Mouse (Mus musculus) central nervous system, embryonic 11.5 days (tissue): Measurements from ENCODE around the gene Phf23. TPM values are rescaled to one million over a fixed set of nuclear protein-coding genes. Genes with fewer than 3 reads are reported as not detected.

Experiments
- polyA plus RNA-seq: library from polyadenylated mRNA; depleted of rRNA; stranded (reverse); fragments of >200 nt; gene quantifications from 2 replicates; pipeline ENCODE4 v1.2.3, GENCODE M21; 2012; rRNA removed

The Phf23 gene
- polyA plus RNA-seq = 66.5 and 98.1 TPM in 2 replicates

GRCm38 (mm10) chr11:69995391-69995960 is at the start of gene Phf23:
TSS of gene Phf23 (plus strand) at chr11:69995777.

DNA sequence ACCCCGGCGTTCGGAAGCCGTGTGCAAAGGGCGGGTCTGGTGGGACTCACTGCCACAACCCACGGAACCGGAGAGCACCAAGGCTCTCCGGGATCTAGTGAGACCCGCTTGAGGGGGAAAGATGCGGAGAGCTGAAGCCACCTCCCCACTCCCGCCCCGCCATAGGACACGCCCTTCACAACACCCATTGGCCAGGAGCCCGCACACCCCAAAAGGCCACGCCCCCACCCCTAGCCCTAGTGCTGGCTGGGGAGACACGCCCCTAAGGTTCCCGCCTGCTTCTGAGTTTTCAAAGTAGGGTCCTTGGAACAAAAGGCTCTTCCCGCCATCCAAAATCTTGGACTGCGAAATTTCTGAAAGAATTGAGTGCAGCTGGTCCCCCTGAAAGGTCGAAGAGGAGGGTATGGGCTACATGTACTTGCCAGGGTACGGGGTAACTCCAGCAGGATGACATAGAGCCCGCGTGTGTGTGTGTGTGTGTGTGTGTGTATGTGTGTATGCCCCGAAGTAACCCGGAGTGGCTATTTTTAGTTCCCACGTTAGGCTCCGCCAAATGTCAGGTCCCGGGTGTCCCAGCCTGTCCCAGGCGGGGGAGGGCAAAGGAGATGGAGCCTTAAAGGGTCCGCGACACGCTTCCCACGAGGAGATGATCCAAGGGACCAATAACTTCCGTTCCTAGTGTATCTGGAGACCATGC is 47.4 kb upstream of the Phf23 start, which contains the start of gene Slc2a4:
Slc2a4 (minus strand) TSS at position 123 of the 697 bp plus-strand sequence.

GRCm38 (mm10) chr11:69964650-69965270 is 30.8 kb upstream of the Phf23 start, which contains the start of gene Cldn7:
TSS of gene Cldn7 (plus strand) at chr11:69964779.

DNA sequence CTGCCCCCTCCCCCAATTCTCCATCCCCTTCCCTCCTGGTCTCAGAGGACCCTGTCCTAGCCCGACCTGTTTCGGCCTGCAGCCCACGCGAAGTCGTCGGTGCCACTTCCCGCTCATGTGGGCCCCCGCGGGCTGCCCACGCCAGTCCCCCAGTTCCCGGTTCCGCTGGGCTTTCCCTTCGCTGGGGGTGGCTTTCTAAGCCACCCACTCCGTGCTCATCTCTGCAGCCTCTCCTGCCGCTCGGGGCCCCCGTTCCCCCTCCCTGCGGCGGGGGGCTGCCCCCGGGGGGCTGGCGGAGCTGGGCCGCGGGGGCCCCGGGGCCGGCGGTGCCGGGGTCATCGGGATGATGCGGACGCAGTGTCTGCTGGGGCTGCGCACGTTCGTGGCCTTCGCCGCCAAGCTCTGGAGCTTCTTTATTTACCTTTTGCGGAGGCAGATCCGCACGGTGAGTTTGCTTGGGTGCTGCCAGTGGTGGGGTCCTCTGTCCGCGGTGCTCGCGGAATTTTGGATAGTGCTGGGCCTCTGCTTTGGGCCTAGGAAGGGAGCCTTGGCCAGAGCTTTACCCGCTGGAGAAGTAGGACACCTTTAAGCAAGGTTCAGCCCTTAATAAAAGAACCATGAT is 14.3 kb upstream of the Phf23 start, which contains the start of gene Ctdnep1:
Ctdnep1 (plus strand) TSS at position 16 of the 622 bp plus-strand sequence.

DNA sequence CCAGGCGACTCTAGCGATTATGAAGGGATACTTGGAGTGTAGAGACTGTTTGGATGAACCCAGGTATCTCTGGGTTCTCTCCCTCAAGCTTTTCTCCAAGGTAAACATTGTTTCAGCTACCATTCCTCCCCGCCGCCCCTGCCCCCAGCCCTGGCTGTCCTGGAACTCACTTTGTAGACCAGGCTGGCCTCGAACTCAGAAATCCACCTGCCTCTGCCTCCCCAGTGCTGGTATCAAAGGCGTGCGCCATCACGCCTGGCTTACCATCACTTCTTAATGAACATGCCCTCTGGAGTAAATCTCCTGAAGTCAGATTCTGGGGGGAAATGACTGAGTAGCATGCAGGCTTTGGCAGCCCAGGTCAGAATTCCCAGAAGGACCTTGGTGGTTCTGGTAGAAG is 13.4 kb upstream of the Phf23 start, which contains the start of gene Elp5:
Elp5 (minus strand) TSS at position 293 of the 400 bp plus-strand sequence.

GRCm38 (mm10) chr11:69990850-69991691 is 4.5 kb upstream of the Phf23 start, which contains the start of gene Gabarap:
TSS of gene Gabarap (plus strand) at chr11:69991143.

DNA sequence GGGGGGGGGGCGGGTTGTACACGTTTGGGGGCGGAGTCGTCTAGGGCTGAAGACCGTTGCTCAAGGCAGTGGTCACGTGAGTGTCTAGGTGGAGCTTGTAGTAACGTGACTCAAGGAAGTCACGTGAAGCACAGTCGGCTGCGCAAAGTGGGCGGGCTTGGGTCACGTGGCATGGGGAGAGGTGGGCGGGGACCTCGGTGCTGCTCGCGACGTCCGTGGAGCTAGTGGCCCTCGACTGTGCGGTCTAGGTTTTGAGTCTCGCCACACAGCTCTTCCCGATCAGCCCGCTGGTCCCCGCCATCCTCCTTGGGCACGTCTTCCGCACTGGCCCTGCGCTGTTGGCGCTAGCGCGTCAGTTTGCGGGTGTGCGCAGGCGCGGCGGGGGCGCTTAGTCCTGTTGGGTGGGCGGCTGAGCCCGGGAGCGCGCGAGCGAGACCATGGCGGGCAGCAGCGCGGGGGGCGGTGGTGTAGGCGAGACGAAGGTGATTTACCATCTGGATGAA is 4.9 kb downstream of the Phf23 start, which contains the start of gene Dvl2:
Dvl2 (plus strand) TSS at position 200 of the 503 bp plus-strand sequence.

GRCm38 (mm10) chr11:70014880-70015558 is 19.4 kb downstream of the Phf23 start, which contains the start of gene Acadvl:
TSS of gene Acadvl (minus strand) at chr11:70015411.

DNA sequence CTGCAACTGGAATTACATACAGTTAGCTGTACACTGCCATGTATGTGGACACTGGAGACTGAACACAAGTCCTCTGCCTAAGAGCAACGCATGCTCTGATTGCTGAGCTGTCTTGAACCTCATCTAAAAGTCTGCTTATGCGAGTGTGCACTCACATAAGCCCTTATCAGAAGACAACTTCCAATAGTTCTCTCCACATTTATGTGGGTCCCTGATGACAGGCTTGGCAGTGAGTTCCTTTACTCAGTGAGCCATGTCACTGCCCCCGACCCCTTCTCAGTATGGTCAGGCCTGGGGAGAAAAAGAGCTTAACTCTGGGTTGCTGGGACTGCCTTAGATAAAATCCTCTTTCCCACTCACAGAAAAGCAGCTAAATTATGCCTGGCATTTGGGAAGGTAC is 21.1 kb downstream of the Phf23 start, which contains the start of gene Dlg4:
Dlg4 (plus strand) TSS at position 274 of the 400 bp plus-strand sequence.

Other genes with a start within 250 kb of the Phf23 start
- gene Polr2a, start 237.1 kb upstream of the Phf23 start, polyA plus RNA-seq = 48.6 and 79.6 TPM in 2 replicates
- gene Slc35g3, start 233.8 kb upstream of the Phf23 start, polyA plus RNA-seq = 0.16 and 0.30 TPM in 2 replicates
- 4.7 and 5.0 TPM in 2 replicates for gene Zbtb4, start 229.9 kb upstream of the Phf23 start, polyA plus RNA-seq
- 1.7 and 15.7 TPM in 2 replicates for gene Chrnb1, start 199.8 kb upstream of the Phf23 start, polyA plus RNA-seq
- gene Fgf11, start 193.9 kb upstream of the Phf23 start, polyA plus RNA-seq = 4.7 and 7.5 TPM in 2 replicates
- gene Tmem102, start 190.2 kb upstream of the Phf23 start, polyA plus RNA-seq = 0.19 and 0.27 TPM in 2 replicates
- gene Gm39566, start 180.5 kb upstream of the Phf23 start, polyA plus RNA-seq = not detected in 2 replicates
- not detected in 2 replicates for gene Spem2, start 177.3 kb upstream of the Phf23 start, polyA plus RNA-seq
- gene Spem1, start 173.6 kb upstream of the Phf23 start, polyA plus RNA-seq = 0.80 and 0.86 TPM in 2 replicates
- 70.3 and 84.9 TPM in 2 replicates for gene Nlgn2, start 158.0 kb upstream of the Phf23 start, polyA plus RNA-seq
- gene Tmem256, start 157.3 kb upstream of the Phf23 start, polyA plus RNA-seq = 137 and 187 TPM in 2 replicates
- gene Plscr3, start 149.4 kb upstream of the Phf23 start, polyA plus RNA-seq = 60.2 and 99.9 TPM in 2 replicates
- gene Tnk1, start 137.0 kb upstream of the Phf23 start, polyA plus RNA-seq = 0.25 and 0.65 TPM in 2 replicates
- not detected in 2 replicates for gene Tmem95, start 117.8 kb upstream of the Phf23 start, polyA plus RNA-seq
- 2.3 and 2.9 TPM in 2 replicates for gene Kctd11, start 114.4 kb upstream of the Phf23 start, polyA plus RNA-seq
- gene Acap1, start 100.2 kb upstream of the Phf23 start, polyA plus RNA-seq = 2.0 and 2.4 TPM in 2 replicates
- 10.4 and 14.1 TPM in 2 replicates for gene 2810408A11Rik, start 94.8 kb upstream of the Phf23 start, polyA plus RNA-seq
- gene Neurl4, start 94.7 kb upstream of the Phf23 start, polyA plus RNA-seq = 86.7 and 121 TPM in 2 replicates
- 71.0 and 88.1 TPM in 2 replicates for gene Gps2, start 81.9 kb upstream of the Phf23 start, polyA plus RNA-seq
- 1,164 and 1,181 TPM in 2 replicates for gene Eif5a, start 73.8 kb upstream of the Phf23 start, polyA plus RNA-seq
- 23.1 and 36.5 TPM in 2 replicates for gene Ybx2, start 60.0 kb upstream of the Phf23 start, polyA plus RNA-seq
- gene Slc2a4, start 47.6 kb upstream of the Phf23 start, polyA plus RNA-seq = 10.3 and 24.4 TPM in 2 replicates
- gene Cldn7, start 31.0 kb upstream of the Phf23 start, polyA plus RNA-seq = 2.3 and 5.7 TPM in 2 replicates
- gene Ctdnep1, start 14.6 kb upstream of the Phf23 start, polyA plus RNA-seq = 88.4 and 139 TPM in 2 replicates
- 112 and 147 TPM in 2 replicates for gene Elp5, start 13.3 kb upstream of the Phf23 start, polyA plus RNA-seq
- 303 and 380 TPM in 2 replicates for gene Gabarap, start 4.6 kb upstream of the Phf23 start, polyA plus RNA-seq
- gene Dvl2, start 4.8 kb downstream of the Phf23 start, polyA plus RNA-seq = 32.7 and 40.0 TPM in 2 replicates
- 32.6 and 38.6 TPM in 2 replicates for gene Acadvl, start 19.6 kb downstream of the Phf23 start, polyA plus RNA-seq
- gene Dlg4, start 21.2 kb downstream of the Phf23 start, polyA plus RNA-seq = 71.2 and 101 TPM in 2 replicates
- gene Asgr1, start 58.3 kb downstream of the Phf23 start, polyA plus RNA-seq = 1.4 TPM in 2 replicates
- 0.49 and 0.56 TPM in 2 replicates for gene Asgr2, start 96.9 kb downstream of the Phf23 start, polyA plus RNA-seq
- gene Mgl2, start 134.6 kb downstream of the Phf23 start, polyA plus RNA-seq = 0.19 and 0.31 TPM in 2 replicates
- 0.40 and 2.1 TPM in 2 replicates for gene Clec10a, start 160.4 kb downstream of the Phf23 start, polyA plus RNA-seq
- gene Slc16a11, start 217.0 kb downstream of the Phf23 start, polyA plus RNA-seq = 0.35 and 0.47 TPM in 2 replicates
- gene Slc16a13, start 225.3 kb downstream of the Phf23 start, polyA plus RNA-seq = 11.0 and 43.0 TPM in 2 replicates
- gene Bcl6b, start 234.0 kb downstream of the Phf23 start, polyA plus RNA-seq = 5.3 and 7.2 TPM in 2 replicates
- 152 and 226 TPM in 2 replicates for gene 0610010K14Rik, start 242.1 kb downstream of the Phf23 start, polyA plus RNA-seq
- gene Gm21988, start 244.1 kb downstream of the Phf23 start, polyA plus RNA-seq = 11.4 and 21.8 TPM in 2 replicates
- gene Rnasek, start 244.1 kb downstream of the Phf23 start, polyA plus RNA-seq = 3.4 and 39.5 TPM in 2 replicates